Mouse (Mus musculus): ENCODE measurements at regions not wholly inside any gene's neighbourhood (a gene's known extent, or its start where the extent isn't known, plus 50 kb on each side); places are given as distances from the start of the nearest gene placed in this dataset.
"Not testable (repeated sequence)": the region's sequence is repeated elsewhere in the genome, so short reads cannot be mapped to it uniquely, and the experiment has no call there.

GRCm38 (mm10) chr13:72183636-72184035 lies 220.1 kb upstream of the Irx1 start:
- DNase-seq (ENCODE audit: low read depth, low spot score), result no peak

- no peak for DNase-seq (ENCODE audit: low read depth, low spot score)
Measured at GRCm38 (mm10) chr13:72184116-72184845, 220.8 kb upstream of the Irx1 start.

GRCm38 (mm10) chr13:72184846-72185118 lies 221.3 kb upstream of the Irx1 start:
- DNase-seq (ENCODE audit: low read depth, low spot score), result no peak

GRCm38 (mm10) chr13:72195881-72196280 lies 232.4 kb upstream of the Irx1 start:
- no peak for DNase-seq (ENCODE audit: low read depth, low spot score)

DNA sequence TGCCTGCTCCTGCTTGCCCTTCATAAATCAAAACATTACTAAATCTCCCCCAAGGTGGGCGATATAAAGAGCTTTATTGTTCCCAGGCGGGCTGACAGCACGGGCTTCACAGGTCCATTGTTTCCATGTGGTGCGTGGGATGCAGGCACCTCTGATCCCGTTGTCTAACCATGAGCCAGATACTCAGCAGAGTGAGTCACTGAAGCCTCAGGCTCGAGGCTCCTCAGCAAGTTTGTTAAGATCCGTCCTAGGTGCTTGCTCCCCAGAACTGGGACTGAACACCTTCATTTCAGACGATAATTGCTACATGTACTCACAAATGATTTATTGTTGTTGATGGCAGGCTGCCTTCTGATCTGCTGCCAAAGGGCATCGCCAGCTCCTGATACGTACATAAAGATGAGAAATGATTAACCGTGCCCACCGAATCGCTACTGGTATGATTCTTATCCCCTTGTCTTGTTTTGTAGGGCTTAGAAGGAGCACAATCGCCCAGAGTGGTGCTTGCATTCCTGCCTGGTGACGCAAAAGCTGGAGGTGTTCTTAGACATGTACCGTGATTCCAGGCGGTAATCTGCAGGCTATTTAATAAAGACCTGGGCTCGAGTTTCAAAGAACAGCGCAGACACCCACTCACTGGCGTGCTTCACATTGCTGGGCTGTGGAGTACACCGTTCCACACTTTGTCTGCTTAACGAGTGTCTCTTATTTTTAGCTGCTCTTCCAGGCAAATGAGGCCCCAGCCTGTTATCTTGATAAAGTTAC lies 235.0 kb upstream of the Irx1 start:
- peak; percentile 34 for DNase-seq (ENCODE audit: low read depth, low spot score)

DNA sequence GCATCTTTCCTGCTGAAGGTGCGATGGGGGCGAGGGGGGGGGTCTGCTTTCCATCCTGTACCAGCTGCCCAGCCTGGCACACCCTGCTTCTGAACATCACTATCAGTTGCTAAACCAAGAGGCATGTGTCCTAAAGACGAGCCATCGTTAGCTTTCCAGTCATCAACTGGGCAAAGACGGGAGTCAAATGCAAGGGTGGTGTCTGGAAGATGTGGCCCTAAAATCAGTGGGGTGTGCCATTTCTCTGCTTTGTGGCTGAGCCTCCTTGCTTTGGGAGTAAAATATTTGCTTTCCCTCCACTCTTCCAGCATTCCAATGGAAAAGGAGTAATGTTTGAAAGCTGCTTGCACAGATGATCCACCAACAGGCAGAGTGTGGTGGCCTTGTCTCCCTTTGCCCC lies 246.0 kb upstream of the Irx1 start:
- no peak for DNase-seq (ENCODE audit: low read depth, low spot score)

DNA sequence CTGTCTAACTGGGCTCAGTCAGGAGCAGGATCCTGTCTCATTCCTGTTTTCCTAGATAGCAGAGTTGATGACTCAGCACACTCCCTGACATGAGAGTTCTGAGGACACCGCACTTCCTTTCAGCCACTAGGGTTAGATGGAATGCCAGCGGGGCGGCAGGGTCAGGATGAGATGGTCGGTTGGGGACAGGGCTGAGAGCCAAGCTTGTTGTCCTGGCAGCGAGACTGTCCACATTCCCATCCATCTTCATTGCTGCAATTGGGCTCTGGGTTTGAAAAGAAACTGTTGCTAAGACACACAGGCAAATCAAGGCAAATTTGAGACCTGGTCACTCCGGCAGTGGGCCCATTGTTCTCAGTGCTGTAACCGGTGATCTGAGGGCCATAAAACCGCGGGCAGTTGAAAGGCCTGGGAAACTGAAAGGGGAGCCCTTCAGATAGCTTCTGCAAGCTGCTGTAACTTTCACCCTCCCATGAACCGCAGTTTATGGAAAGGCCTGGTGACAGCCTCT lies 246.5 kb upstream of the Irx1 start:
- DNase-seq (ENCODE audit: low read depth, low spot score), result peak; percentile 84

DNA sequence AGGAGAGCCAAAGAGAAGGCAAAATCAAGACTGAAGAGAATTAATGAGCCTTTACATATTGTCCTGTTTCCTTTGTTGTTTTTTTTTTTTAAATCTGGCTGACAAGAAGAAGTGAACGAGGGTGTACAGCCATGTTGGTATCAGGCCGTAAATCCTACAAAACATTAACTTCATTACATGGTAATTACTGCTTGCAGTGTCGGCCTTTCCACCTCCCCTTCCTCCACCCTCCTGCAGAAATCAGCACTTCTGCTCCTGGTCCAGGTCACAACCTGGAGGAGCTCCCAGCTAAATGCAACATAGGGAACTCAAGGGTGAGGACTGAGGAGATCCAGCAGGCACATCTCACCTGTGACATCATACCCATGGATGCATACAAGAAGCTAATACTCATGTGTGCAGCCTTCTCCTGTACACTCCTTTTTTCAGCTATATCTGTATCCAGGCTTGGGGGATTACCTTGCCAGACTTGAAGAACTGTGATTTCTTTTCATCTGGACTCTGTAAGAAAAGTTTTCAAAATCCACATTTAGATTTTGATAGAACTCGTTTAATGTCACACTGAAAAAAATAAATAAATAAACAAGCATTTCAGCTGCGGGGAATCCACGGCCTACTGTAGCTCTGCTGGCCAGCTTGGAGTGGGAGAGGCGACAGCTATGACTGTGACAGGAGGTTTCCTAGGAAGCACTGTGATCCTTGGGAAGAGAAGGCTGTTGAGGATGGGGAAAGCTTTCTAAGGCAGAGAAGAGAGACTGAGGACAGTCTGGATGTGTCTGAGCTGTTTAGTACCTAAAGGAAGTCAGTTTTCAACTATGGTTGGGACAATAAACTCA lies 247.2 kb upstream of the Irx1 start:
- DNase-seq (ENCODE audit: low read depth, low spot score), result peak; percentile 47

DNA sequence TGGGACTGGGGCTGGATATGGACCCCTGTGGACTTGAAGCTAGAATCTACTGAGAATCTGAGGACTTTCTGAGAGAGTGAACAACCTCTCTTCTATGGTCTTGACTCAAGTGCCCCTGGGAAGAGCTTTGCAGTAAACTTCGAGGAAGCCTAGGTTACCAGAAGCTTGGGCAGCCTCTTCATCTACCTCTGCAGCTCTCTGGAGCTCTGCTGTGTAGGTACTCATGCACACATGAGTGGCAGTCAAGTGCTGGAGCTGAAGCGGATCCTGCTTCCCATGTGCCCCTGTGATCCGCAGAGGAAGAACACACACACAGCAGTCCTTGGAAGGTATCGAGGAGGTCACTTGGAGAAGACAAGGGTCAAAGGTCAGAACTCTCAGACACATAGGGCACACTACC lies 248.2 kb upstream of the Irx1 start:
- no peak for DNase-seq (ENCODE audit: low read depth, low spot score)

GRCm38 (mm10) chr13:72212747-72213146 lies 249.2 kb upstream of the Irx1 start:
- no peak for DNase-seq (ENCODE audit: low read depth, low spot score)

GRCm38 (mm10) chr13:72219329-72219728 lies 255.8 kb upstream of the Irx1 start:
- DNase-seq (ENCODE audit: low read depth, low spot score), result no peak

GRCm38 (mm10) chr13:72227102-72227501 lies 263.6 kb upstream of the Irx1 start:
- no peak for DNase-seq (ENCODE audit: low read depth, low spot score)

GRCm38 (mm10) chr13:72231032-72231591 lies 267.6 kb upstream of the Irx1 start:
- no peak for DNase-seq (ENCODE audit: low read depth, low spot score)

- no peak for DNase-seq (ENCODE audit: low read depth, low spot score)
Measured at GRCm38 (mm10) chr13:72232080-72232479, 268.6 kb upstream of the Irx1 start.

- DNase-seq (ENCODE audit: low read depth, low spot score), result no peak
Measured at GRCm38 (mm10) chr13:72241919-72242318, 278.4 kb upstream of the Irx1 start.

- DNase-seq (ENCODE audit: low read depth, low spot score), result no peak
Measured at GRCm38 (mm10) chr13:72250419-72250818, 286.9 kb upstream of the Irx1 start.

DNA sequence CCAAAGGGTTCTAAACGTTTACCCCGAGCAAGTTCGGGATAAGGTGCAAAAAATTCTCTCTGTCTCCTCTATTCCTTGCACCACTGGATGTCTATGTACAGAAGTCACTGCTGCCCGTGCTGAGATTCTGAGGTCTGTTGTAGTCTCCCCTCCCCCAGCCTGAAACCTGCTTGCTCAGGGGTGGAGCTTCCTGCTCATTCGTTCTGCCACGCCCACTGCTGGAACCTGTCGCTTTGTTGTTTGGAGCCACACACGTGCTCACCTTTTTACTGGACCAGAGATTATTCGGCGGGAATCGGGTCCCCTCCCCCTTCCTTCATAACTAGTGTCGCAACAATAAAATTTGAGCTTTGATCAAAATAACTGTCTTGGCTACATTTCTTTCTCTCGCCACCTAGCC lies 289.7 kb upstream of the Irx1 start:
- not testable (repeated sequence) for DNase-seq (ENCODE audit: low read depth, low spot score)

- no peak for DNase-seq (ENCODE audit: low read depth, low spot score)
Measured at GRCm38 (mm10) chr13:72258794-72259193, 295.3 kb upstream of the Irx1 start.

DNA sequence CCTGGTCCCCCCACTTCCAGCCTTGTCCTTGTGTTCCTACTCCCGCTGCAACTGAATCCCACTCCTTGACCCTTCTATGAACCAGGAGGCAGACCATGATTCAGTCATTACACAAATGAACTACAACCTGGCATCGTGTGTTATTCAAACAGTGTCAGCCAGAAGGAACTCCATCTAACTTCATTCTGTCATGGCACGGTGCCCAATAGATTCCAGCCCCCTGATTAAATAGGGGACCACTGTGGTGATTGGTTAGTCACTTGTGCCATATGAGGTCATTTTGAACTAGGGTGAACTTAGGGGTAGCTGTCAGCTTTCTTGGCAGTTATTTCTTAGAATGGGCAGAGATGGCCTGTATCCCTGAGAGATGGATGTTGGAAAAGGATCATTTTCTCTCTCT lies 300.9 kb upstream of the Irx1 start:
- no peak for DNase-seq (ENCODE audit: low read depth, low spot score)

GRCm38 (mm10) chr13:72265116-72265515 lies 301.6 kb upstream of the Irx1 start:
- no peak for DNase-seq (ENCODE audit: low read depth, low spot score)

DNA sequence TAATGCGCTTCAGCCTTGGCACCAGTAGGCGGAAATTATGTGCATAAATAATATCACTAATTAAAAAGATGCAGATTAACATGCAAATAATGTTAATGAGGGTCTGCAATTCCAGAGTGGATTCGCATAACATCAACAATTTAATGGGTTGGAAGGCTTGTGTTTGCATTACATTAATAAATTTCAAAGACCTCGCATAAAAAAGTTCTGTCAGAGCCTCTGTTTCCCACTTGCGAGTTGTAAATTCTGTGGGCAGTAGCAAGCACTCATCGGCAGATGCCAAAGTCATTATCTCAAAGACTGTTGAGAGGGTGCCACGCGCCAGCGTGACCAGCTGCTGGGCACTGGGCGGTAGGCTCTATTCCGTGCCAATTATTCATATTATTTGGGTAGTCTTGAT lies 302.1 kb upstream of the Irx1 start:
- DNase-seq (ENCODE audit: low read depth, low spot score), result no peak

DNA sequence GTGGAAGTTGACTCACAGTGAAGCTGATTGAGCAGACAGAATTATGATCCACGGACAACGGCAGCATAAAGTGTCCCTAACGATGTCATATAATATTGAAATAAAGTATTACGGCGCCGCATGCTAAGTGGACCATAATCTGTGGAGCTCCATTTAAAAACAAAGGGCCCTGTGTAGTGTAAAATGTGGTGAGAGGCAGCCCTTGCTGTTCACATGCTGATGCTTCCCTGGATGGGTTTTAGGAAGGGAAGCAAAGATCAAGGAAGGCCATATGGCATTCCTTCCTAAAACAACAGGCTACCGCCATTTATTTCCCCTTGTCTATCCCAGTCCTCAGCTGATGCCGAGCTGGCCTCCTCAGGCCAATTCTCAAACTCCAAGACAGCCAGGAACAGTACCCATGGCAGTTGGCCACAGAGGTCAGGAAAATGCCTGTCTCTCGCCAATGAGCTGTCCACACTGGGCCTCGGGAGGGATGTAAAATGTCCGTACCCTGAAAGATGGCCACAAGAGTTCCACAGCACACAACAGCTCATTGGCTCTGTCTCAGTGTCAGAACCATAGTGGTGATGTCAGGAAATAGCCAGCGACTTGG lies 302.7 kb upstream of the Irx1 start:
- no peak for DNase-seq (ENCODE audit: low read depth, low spot score)

Measured in mesoderm, embryonic 11.5 days (tissue).